Mouse (Mus musculus) c-Kit-positive CD71-negative TER-119-negative erythroid progenitor cells, embryonic 14.5 days (primary cell): ENCODE measurements around the gene Rgs21.

Experiments used
- DNase-seq: peaks from one replicate; pipeline ENCODE4 v3.0.0-alpha.2; 2013; ENCODE audit warnings: low read depth

Rgs21 gene

GRCm38 (mm10) chr1:144567567-144567966, at the start of gene Rgs21:
Gene Rgs21, minus strand, starts transcription at chr1:144567667.
- DNase-seq = no peak

DNA sequence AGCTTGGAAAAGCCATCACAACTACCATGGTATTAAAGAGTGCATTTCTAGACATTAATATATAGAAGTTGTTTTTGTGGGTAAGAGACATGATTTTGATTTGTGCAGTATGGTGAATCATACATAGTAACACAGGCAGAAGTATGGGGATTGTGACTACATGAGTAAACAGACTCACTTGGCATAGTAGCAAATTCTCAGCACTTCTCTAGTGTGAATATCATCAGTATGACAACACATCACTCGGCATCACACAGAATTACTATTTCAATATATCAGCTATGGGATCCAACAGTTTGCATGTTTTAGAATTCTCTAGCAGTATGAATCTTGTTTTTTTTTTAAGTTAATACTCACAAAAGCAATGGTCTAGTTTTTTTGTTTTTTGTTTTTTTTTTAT, 36.6 kb upstream of the Rgs21 start:
- DNase-seq = no peak

- no peak for DNase-seq
These were observed 35.5 kb upstream of the Rgs21 start for GRCm38 (mm10) chr1:144602987-144603386.

- DNase-seq = no peak
These were observed 11.9 kb upstream of the Rgs21 start for GRCm38 (mm10) chr1:144579321-144579720.

DNA sequence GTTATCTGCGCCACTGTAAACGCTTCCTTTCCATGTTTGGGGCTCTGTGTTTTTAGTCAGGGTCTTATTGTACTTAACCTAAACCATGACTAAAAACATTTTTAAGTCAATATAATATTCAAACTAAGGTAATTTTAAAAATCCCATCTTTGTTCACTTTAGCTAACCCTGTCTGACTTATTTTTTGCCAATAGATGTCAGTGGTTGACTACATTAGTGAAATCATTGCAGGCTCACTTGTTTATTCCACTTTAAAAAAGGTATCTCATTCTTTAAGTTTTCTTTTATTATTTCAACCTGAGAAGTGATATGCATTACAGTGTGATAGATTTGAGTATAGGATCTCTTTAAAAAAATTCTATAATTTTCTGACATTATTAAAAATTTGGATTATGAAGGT, 5.5 kb upstream of the Rgs21 start:
- DNase-seq = no peak

DNA sequence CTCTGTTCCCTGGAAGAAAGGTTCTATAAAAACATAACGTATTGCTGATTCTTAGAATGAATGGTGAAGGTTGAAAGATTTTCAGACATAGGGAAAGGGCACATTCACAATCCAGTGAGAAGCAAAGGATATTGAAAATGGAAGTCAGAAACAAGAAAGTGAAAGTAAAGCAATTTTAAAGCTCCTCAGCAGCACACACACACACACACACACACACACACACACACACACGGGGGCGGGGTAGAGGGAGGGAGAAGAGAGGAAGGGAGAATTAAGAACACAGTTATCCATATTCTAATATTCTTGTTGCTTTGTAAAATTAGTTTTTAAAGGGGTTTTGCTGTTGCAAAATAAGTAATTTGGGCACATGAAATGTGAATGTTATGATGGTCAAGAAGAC, 2.4 kb upstream of the Rgs21 start:
- DNase-seq = no peak

DNA sequence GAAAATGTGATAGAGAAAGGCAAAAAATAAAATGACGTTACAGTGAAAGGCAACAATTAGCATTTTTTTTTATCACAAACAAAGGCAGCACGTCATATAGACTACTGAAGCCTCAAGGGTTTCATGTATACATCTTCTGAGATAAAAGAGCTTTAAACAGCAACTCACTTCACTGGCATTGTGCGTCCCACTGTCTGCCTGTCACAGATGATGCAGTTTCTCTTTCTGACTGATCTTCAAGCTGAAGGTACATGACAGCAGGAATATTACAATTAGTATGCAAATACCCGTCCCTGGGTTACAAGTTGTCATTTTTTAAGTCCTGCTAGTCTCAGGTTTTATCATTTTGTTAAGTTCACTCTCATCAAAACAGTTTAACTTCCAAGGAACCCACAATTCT, 22.3 kb downstream of the Rgs21 start:
- DNase-seq = no peak

GRCm38 (mm10) chr1:144544497-144544961, 22.9 kb downstream of the Rgs21 start:
- no peak for DNase-seq

DNA sequence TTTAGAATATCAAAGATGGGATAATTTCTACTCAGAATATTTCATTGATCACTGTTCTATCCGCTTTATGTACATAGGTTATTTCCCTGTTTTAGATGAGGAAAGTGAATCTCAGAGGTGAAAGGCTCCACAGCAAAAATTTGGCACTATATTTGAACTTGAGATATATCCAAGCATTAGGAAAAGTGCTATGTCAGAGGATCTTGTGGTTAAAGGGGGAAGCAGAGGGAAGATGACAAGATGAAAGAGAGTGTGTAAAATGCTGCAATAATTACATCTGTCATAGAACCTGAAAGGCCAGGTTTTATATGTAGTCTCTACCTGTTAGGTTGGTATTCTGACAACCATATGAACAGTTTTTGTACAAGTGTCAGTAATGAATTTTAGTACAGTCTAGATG, 35.7 kb downstream of the Rgs21 start:
- no peak for DNase-seq

- no peak for DNase-seq
These were observed 49.5 kb downstream of the Rgs21 start for GRCm38 (mm10) chr1:144517878-144518426.

- DNase-seq = no peak
These were observed 65.2 kb downstream of the Rgs21 start for GRCm38 (mm10) chr1:144502241-144502640.

DNA sequence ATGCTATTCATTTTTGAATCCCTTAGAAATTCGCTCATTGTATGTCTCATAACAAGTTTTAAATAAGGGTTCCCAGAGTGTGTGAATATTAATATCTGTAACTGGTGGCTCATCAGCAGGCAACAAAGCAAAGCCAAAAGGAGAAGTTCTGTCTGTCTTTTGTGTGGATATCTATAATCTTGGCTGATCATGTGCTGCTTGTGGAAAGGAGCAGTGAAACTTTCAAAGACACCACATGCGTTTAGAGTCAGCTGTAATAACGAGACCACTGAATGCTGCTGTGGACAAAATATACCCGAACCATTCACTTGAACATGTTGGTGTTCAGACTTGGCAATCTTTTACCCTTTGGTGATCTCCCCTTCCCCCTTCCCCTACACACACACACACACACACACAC, 67.0 kb downstream of the Rgs21 start:
- DNase-seq = no peak

DNA sequence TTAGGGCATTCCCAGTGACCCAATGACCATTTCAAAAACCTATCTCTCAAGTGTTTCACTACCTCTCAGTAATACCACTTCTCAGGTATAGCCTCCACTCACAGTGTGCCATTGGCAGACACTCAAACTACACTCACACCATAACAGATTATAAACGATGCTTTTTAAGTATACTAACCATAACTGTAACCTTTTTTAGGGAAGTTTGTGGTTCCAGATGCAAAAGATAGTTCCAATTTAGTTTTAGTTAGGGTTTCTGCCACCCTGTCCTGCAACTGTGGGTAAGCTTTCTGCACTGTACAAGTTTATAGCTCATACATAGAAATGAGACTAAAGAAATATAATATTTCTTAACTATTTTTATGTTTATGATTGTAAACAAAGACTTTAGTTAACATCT, 67.7 kb downstream of the Rgs21 start:
- DNase-seq = no peak

GRCm38 (mm10) chr1:144498725-144499124, 68.7 kb downstream of the Rgs21 start:
- DNase-seq = no peak

DNA sequence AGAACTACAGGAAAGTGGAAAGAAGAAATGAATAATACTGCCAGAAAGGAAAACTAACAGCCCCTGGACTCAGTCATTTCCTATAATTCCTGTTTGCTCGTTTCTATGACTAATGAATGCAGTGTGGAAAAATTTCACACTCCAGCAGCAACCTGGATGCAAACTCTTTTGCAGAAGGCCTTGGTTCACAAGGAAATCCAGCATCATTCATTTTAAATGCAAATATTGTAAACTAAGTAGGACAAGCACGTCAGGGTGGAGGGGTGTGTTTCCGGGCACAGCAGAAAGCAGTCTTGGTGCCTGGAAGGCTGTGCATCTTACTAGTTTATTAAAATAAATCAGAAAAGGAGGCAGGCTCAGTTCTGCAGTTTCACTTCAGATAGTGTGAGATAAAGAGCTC, 69.4 kb downstream of the Rgs21 start:
- no peak for DNase-seq

DNA sequence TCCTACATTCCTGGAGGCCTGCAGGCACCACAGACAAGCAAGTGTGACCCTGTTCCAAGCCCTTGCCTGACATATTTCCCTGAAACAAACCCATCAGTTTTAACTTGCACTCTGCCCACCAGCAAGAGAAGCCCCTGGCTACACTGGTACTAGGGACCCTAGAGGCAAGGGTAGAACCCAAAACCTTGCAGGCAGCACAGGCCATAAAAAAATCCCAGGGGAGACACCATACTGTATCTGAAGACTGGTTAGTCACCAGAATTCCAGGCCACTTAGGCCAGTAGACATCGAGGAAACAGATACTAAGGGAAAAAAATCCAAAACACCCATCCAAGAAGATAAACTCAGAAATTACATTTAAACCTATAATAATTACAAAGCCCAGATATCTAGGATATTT, 74.1 kb downstream of the Rgs21 start:
- DNase-seq = no peak

DNA sequence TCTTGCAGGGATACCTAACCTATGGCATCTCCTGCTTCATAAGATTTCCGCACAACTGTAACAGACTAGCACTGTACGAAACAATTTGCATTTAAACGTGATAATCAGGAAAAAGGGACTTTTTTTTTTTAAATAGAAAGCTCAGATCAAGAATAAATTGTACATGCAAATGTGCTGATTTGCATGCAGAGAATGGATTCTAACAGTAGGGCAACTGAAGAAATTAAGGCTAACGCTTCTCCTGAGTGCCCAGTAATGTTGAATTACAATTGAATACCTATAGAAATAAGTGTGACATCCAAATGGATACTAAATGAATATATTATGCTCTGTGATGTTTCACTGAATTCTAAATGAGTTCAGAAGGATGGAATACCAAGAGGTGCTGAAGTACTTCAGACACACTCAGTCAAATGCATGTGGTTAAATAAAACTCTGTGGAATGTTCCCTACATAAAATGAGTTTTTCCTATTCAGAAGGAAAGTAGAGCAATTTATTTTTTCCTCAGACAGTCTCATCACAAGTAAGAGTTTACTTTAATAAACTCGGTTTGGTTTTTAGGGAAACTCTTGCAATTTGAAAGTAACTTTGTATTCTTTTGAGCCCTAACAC, 79.1 kb downstream of the Rgs21 start:
- DNase-seq = no peak
